Mouse (Mus musculus): ENCODE measurements around the gene Fam192a. TPM values are rescaled to one million over a fixed set of nuclear protein-coding genes. Genes with fewer than 3 reads are reported as not detected.

The Fam192a gene
- polyA plus RNA-seq, 1 experiment from 2014 or later, result 89.6 TPM

GRCm38 (mm10) chr8:94527178-94527577 lies 74.6 kb downstream of the Fam192a start:
- Histone ChIP-seq H3K27ac (no peak overlapping the region), H3K4me3 (no peak overlapping the region), H3K36me3 (no peaks in the 10 kb centered on the region), H3K4me1 (peaks cover 5% of the 10 kb centered on the region; the same call in 1 of the 2 replicates), H3K27me3 (peaks cover 10% of the 10 kb centered on the region), H3K9ac (no peak overlapping the region), H3K9me3 (replicated peaks) (no peaks in the 10 kb centered on the region), H3K4me2 (replicated peaks) (no peak overlapping the region)
- WGBS, result 86% methylated on average over 7 of the region's 7 CpGs
- no peak for ATAC-seq (ENCODE audit: low FRiP score)

- H3K27me3 ChIP-seq, result no peaks in the 10 kb centered on the region
- ATAC-seq (ENCODE audit: low FRiP score), result no peak
- no peak overlapping the region for H3K4me3 ChIP-seq
- 87% methylated on average over 9 of the region's 9 CpGs for WGBS
- H3K4me1 ChIP-seq, result no peaks in the 10 kb centered on the region
- H3K27ac ChIP-seq, result no peak overlapping the region
- H3K36me3 ChIP-seq, result no peaks in the 10 kb centered on the region
- H3K4me2 ChIP-seq (replicated peaks), result no peak overlapping the region
- no peak overlapping the region for H3K9ac ChIP-seq
- no peaks in the 10 kb centered on the region for H3K9me3 ChIP-seq (replicated peaks)
Observed at GRCm38 (mm10) chr8:94524554-94524953, 77.2 kb downstream of the Fam192a start.

Other genes starting within 250 kb of the Fam192a start
- gene Herpud1, start 215.6 kb downstream of the Fam192a start, polyA plus RNA-seq (2016; fragmentation: Nextera tagmentation; extraction: Ambion mirVana), result 52.5 and 56.8 TPM in 2 replicates
- 0.06 and 0.23 TPM in 2 replicates for gene Nlrc5, start 167.6 kb downstream of the Fam192a start, polyA plus RNA-seq (2016; fragmentation: Nextera tagmentation; extraction: Ambion mirVana)
- 10.4 and 11.9 TPM in 2 replicates for gene Cpne2, start 69.0 kb downstream of the Fam192a start, polyA plus RNA-seq (2016; fragmentation: Nextera tagmentation; extraction: Ambion mirVana)
- gene Rspry1, start 60 bp downstream of the Fam192a start, polyA plus RNA-seq (2016; fragmentation: Nextera tagmentation; extraction: Ambion mirVana), result 53.6 and 54.8 TPM in 2 replicates
- 205 and 223 TPM in 2 replicates for gene Arl2bp, start 64.6 kb upstream of the Fam192a start, polyA plus RNA-seq (2016; fragmentation: Nextera tagmentation; extraction: Ambion mirVana)
- 0.25 and 0.41 TPM in 2 replicates for gene Pllp, start 94.3 kb upstream of the Fam192a start, polyA plus RNA-seq (2016; fragmentation: Nextera tagmentation; extraction: Ambion mirVana)
- not detected in 2 replicates for gene Ccl22, start 143.6 kb upstream of the Fam192a start, polyA plus RNA-seq (2016; fragmentation: Nextera tagmentation; extraction: Ambion mirVana)
- 10.6 and 14.2 TPM in 2 replicates for gene Cx3cl1, start 170.0 kb upstream of the Fam192a start, polyA plus RNA-seq (2016; fragmentation: Nextera tagmentation; extraction: Ambion mirVana)
- not detected in 2 replicates for gene Ccl17, start 208.5 kb upstream of the Fam192a start, polyA plus RNA-seq (2016; fragmentation: Nextera tagmentation; extraction: Ambion mirVana)
- 52.6 and 55.3 TPM in 2 replicates for gene Coq9, start 236.3 kb upstream of the Fam192a start, polyA plus RNA-seq (2016; fragmentation: Nextera tagmentation; extraction: Ambion mirVana)
- 169 and 178 TPM in 2 replicates for gene Ciapin1, start 236.4 kb upstream of the Fam192a start, polyA plus RNA-seq (2016; fragmentation: Nextera tagmentation; extraction: Ambion mirVana)

Measured in hindbrain, embryonic 12.5 days (tissue).